Mouse (Mus musculus): Measurements from ENCODE around the gene Gm21095. TPM values are rescaled to one million over a fixed set of nuclear protein-coding genes. Genes with fewer than 3 reads are reported as not detected.
"Not testable (repeated sequence)": the region's sequence is repeated elsewhere in the genome, so short reads cannot be mapped to it uniquely, and the experiment has no call there.

The Gm21095 gene
- not detected in 2 replicates for polyA plus RNA-seq (2012; rRNA removed)

GRCm38 (mm10) chrY:84096979-84097378 lies at the start of gene Gm21095:
Gene Gm21095 (plus strand): TSS chrY:84097279.
- not testable (repeated sequence) for H3K27ac ChIP-seq (ENCODE audit: insufficient read depth, low read length); H3K4me3 ChIP-seq (ENCODE audit: insufficient read depth, low read length); H3K4me1 ChIP-seq (ENCODE audit: control insufficient read depth, insufficient read depth, low read length)

Measured in cortical plate, adult 2 months (tissue).